Mouse (Mus musculus) heart, embryonic 14.5 days (tissue): ENCODE data around the gene Hsd17b2. TPM values are rescaled to one million over a fixed set of nuclear protein-coding genes. Genes with fewer than 3 reads are reported as not detected.

ENCODE experiments used
- ATAC-seq: fragments of 200-750 bp; cut with Nextera tagmentation; 2 replicates; pipeline ENCODE4 v1.8.0; 2017; ENCODE audit warnings: low read depth, moderate TSS enrichment; ENCODE audit not compliant: insufficient number of reproducible peaks, insufficient read depth, low FRiP score
- H3K27ac ChIP-seq, 2 experiments: fragments of 200-500 bp in 1 of 2; fragments of 300-500 bp in 1 of 2; sonication (generic) in 1 of 2; replicated peaks in 1 of 2; 2 replicates each; pipeline ENCODE4 v1.5.1; 2012 to 2014; ENCODE audit warnings: low read depth in 2 of 2, low read length in 2 of 2, control low read depth in 1 of 2, mild to moderate bottlenecking in 1 of 2, mixed read lengths in 1 of 2; ENCODE audit not compliant: control insufficient read depth in 1 of 2, insufficient read depth in 1 of 2
- H3K27me3 ChIP-seq: fragments of 300-500 bp; sonication (generic); 2 replicates; pipeline ENCODE4 v1.6.1; 2014; ENCODE audit warnings: mild to moderate bottlenecking, low read length, control low read depth; ENCODE audit not compliant: control insufficient read depth, insufficient read depth
- H3K36me3 ChIP-seq: fragments of 300-500 bp; sonication (generic); 2 replicates; pipeline ENCODE4 v1.6.1; 2014; ENCODE audit warnings: mild to moderate bottlenecking, control low read depth, low read length, mixed read lengths; ENCODE audit not compliant: control insufficient read depth, insufficient read depth
- H3K4me1 ChIP-seq, 2 experiments: fragments of 200-500 bp in 1 of 2; fragments of 300-500 bp in 1 of 2; sonication (generic) in 1 of 2; 2 replicates each; pipeline ENCODE4 v1.6.1; 2012 to 2014; ENCODE audit warnings: low read length in 2 of 2, control low read depth in 1 of 2, mixed read lengths in 1 of 2; ENCODE audit not compliant: control insufficient read depth in 2 of 2, insufficient read depth in 2 of 2
- H3K4me2 ChIP-seq: fragments of 300-500 bp; sonication (generic); 2 replicates; pipeline ENCODE4 v1.6.1; 2014; ENCODE audit warnings: mild to moderate bottlenecking, low read length
- H3K4me3 ChIP-seq, 2 experiments: fragments of 200-500 bp in 1 of 2; fragments of 300-500 bp in 1 of 2; sonication (generic) in 1 of 2; 2 replicates each; pipeline ENCODE4 v1.5.1; 2012 to 2014; ENCODE audit warnings: low read length in 2 of 2, mild to moderate bottlenecking in 2 of 2, control low read depth in 1 of 2, low read depth in 1 of 2, moderate library complexity in 1 of 2; ENCODE audit not compliant: control insufficient read depth in 1 of 2, insufficient read depth in 1 of 2
- H3K9ac ChIP-seq: fragments of 300-500 bp; sonication (generic); 2 replicates; pipeline ENCODE4 v1.6.1; 2014; ENCODE audit warnings: mild to moderate bottlenecking, low read length
- H3K9me3 ChIP-seq: fragments of 300-500 bp; sonication (generic); 2 replicates; pipeline ENCODE4 v1.6.1; 2016; ENCODE audit warnings: low read length, control low read depth; ENCODE audit not compliant: control insufficient read depth
- WGBS: fragments of 180-500 bp; shearing (Covaris S2); extraction: QIAGEN DNeasy Blood & Tissue Kit; methylation state at CpG from one replicate; pipeline ENCODE4 v1.1.7; 2014; 5-methylcytosine and 5-hydroxymethylcytosine counted together
- polyA plus RNA-seq: library from polyadenylated mRNA; unstranded; fragments of >200 nt; fragmentation: Nextera tagmentation; extraction: Ambion mirVana; gene quantifications from 2 replicates; pipeline ENCODE4 v1.2.1, GENCODE M21; 2014

Gene Hsd17b2
- polyA plus RNA-seq, 1 experiment from 2014 or later = not detected

GRCm38 (mm10) chr8:117673430-117673830 is 28.3 kb upstream of the Hsd17b2 start, which contains the start of gene Sdr42e1:
Gene Sdr42e1, minus strand, starts transcription at chr8:117673689.
- Histone ChIP-seq H3K9me3 (no peaks in the 10 kb centered on the region), H3K4me3 (peak within 1 kb of the TSS; percentile 56 to 81), H3K9ac (peak within 1 kb of the TSS; percentile 72), H3K4me2 (peak within 1 kb of the TSS; percentile 78), H3K27ac (no peak within 1 kb of the TSS), H3K36me3 (no peaks in the 10 kb centered on the region), H3K27me3 (0 out of 2 replicates have a peak, but pooled peaks cover 2% of the 10 kb centered on the region), H3K4me1 (peaks cover 0 to 2% of the 10 kb centered on the region in 2 experiments; a peak in 2 of 4 replicates)
- no peak for ATAC-seq
- 7% methylated on average over 17 of the region's 17 CpGs for WGBS

- H3K9me3 ChIP-seq = no peaks in the 10 kb centered on the region
- WGBS = 77% methylated on average over 5 of the region's 5 CpGs
- no peak overlapping the region for H3K27ac ChIP-seq
- H3K4me3 ChIP-seq = no peak overlapping the region
- H3K27me3 ChIP-seq = 0 out of 2 replicates have a peak, but pooled peaks cover 2% of the 10 kb centered on the region
- ATAC-seq = no peak
- no peak overlapping the region for H3K9ac ChIP-seq
- no peak overlapping the region for H3K4me2 ChIP-seq
- H3K4me1 ChIP-seq = peaks cover 0 to 2% of the 10 kb centered on the region in 2 experiments; a peak in 2 of 4 replicates
- H3K36me3 ChIP-seq = no peaks in the 10 kb centered on the region
These were observed 26.5 kb upstream of the Hsd17b2 start for GRCm38 (mm10) chr8:117675171-117675570.

GRCm38 (mm10) chr8:117676460-117676859 is 25.2 kb upstream of the Hsd17b2 start:
- no peaks in the 10 kb centered on the region for H3K36me3 ChIP-seq
- no peak overlapping the region for H3K4me2 ChIP-seq
- H3K27ac ChIP-seq = no peak overlapping the region
- H3K4me3 ChIP-seq = no peak overlapping the region
- peaks cover 0 to 2% of the 10 kb centered on the region in 2 experiments; a peak in 1 of 4 replicates for H3K4me1 ChIP-seq
- no peak for ATAC-seq
- WGBS = 72% methylated on average over 9 of the region's 9 CpGs
- H3K27me3 ChIP-seq = no peaks in the 10 kb centered on the region
- no peaks in the 10 kb centered on the region for H3K9me3 ChIP-seq
- no peak overlapping the region for H3K9ac ChIP-seq

- Histone ChIP-seq H3K9me3 (no peaks in the 10 kb centered on the region), H3K4me2 (no peak overlapping the region), H3K9ac (no peak overlapping the region), H3K27me3 (no peaks in the 10 kb centered on the region), H3K4me3 (no peak overlapping the region), H3K4me1 (peaks cover 0 to 2% of the 10 kb centered on the region in 2 experiments; a peak in 1 of 4 replicates), H3K27ac (no peak overlapping the region), H3K36me3 (no peaks in the 10 kb centered on the region)
- no peak for ATAC-seq
- WGBS = 76% methylated on average over 8 of the region's 8 CpGs
These were observed 24.7 kb upstream of the Hsd17b2 start for GRCm38 (mm10) chr8:117677011-117677410.

GRCm38 (mm10) chr8:117678650-117679049 is 23.1 kb upstream of the Hsd17b2 start:
- Histone ChIP-seq H3K9ac (no peak overlapping the region), H3K4me2 (no peak overlapping the region), H3K27ac (no peak overlapping the region), H3K27me3 (no peaks in the 10 kb centered on the region), H3K4me3 (no peak overlapping the region), H3K9me3 (no peaks in the 10 kb centered on the region), H3K36me3 (no peaks in the 10 kb centered on the region), H3K4me1 (0 out of 4 replicates have a peak, but pooled peaks cover 0 to 2% of the 10 kb centered on the region in 2 experiments)
- no peak for ATAC-seq
- 64% methylated on average over 4 of the region's 4 CpGs for WGBS

- no peak overlapping the region for H3K4me3 ChIP-seq
- no peaks in the 10 kb centered on the region for H3K9me3 ChIP-seq
- no peak for ATAC-seq
- H3K4me2 ChIP-seq = no peak overlapping the region
- no peak overlapping the region for H3K9ac ChIP-seq
- H3K4me1 ChIP-seq = no peaks in the 10 kb centered on the region; a peak in 1 of 4 replicates
- no peaks in the 10 kb centered on the region for H3K36me3 ChIP-seq
- no peaks in the 10 kb centered on the region for H3K27me3 ChIP-seq
- 78% methylated on average over 10 of the region's 10 CpGs for WGBS
- H3K27ac ChIP-seq = no peak overlapping the region
These were observed 17.7 kb upstream of the Hsd17b2 start for GRCm38 (mm10) chr8:117683925-117684472.

- ATAC-seq = no peak
- Histone ChIP-seq H3K9ac (no peak overlapping the region), H3K27ac (no peak overlapping the region), H3K36me3 (no peaks in the 10 kb centered on the region), H3K9me3 (no peaks in the 10 kb centered on the region), H3K4me2 (no peak overlapping the region), H3K4me3 (no peak overlapping the region), H3K4me1 (no peaks in the 10 kb centered on the region; a peak in 1 of 4 replicates), H3K27me3 (no peaks in the 10 kb centered on the region)
- WGBS = 64% methylated on average over 11 of the region's 11 CpGs
These were observed 17.2 kb upstream of the Hsd17b2 start for GRCm38 (mm10) chr8:117684504-117684903.

- no peak for ATAC-seq
- 63% methylated on average over 7 of the region's 7 CpGs for WGBS
- no peaks in the 10 kb centered on the region for H3K36me3 ChIP-seq
- no peak overlapping the region for H3K27ac ChIP-seq
- H3K27me3 ChIP-seq = no peaks in the 10 kb centered on the region
- H3K4me1 ChIP-seq = no peaks in the 10 kb centered on the region; a peak in 1 of 4 replicates
- H3K9me3 ChIP-seq = no peaks in the 10 kb centered on the region
- H3K9ac ChIP-seq = no peak overlapping the region
- no peak overlapping the region for H3K4me2 ChIP-seq
- no peak overlapping the region for H3K4me3 ChIP-seq
These were observed 13.8 kb upstream of the Hsd17b2 start for GRCm38 (mm10) chr8:117687890-117688289.
